Mouse (Mus musculus) hindbrain, embryonic 16.5 days (tissue): ENCODE data around the gene Tsku. TPM values are rescaled to one million over a fixed set of nuclear protein-coding genes. Genes with fewer than 3 reads are reported as not detected.

Source experiments
- ATAC-seq: fragments of 200-750 bp; cut with Nextera tagmentation; 2 replicates; pipeline ENCODE4 v1.8.0; 2017; ENCODE audit warnings: moderate TSS enrichment, moderate library complexity
- H3K27ac ChIP-seq: fragments of 300-500 bp; sonication (generic); 2 replicates; pipeline ENCODE4 v1.5.1; 2014; ENCODE audit warnings: low read depth, mild to moderate bottlenecking, control low read depth, low read length, moderate library complexity
- H3K27me3 ChIP-seq: fragments of 300-500 bp; sonication (generic); replicated peaks from 2 replicates; pipeline ENCODE4 v1.6.1; 2014; ENCODE audit warnings: low read length; ENCODE audit not compliant: control insufficient read depth, insufficient read depth
- H3K36me3 ChIP-seq: fragments of 300-500 bp; sonication (generic); 2 replicates; pipeline ENCODE4 v1.6.1; 2014; ENCODE audit warnings: mild to moderate bottlenecking, low read length, moderate library complexity, mixed read lengths; ENCODE audit not compliant: control insufficient read depth, insufficient read depth
- H3K4me1 ChIP-seq: fragments of 300-500 bp; sonication (generic); 2 replicates; pipeline ENCODE4 v1.6.1; 2014; ENCODE audit warnings: low read depth, low read length; ENCODE audit not compliant: control insufficient read depth, insufficient read depth
- H3K4me2 ChIP-seq: fragments of 300-500 bp; sonication (generic); 2 replicates; pipeline ENCODE4 v1.6.1; 2014; ENCODE audit warnings: mild to moderate bottlenecking, low read length, control low read depth, moderate library complexity
- H3K4me3 ChIP-seq: fragments of 300-500 bp; sonication (generic); 2 replicates; pipeline ENCODE4 v1.5.1; 2014; ENCODE audit warnings: mild to moderate bottlenecking, low read length, control low read depth, moderate library complexity
- H3K9ac ChIP-seq: fragments of 300-500 bp; sonication (generic); 2 replicates; pipeline ENCODE4 v1.6.1; 2014; ENCODE audit warnings: low read depth, mild to moderate bottlenecking, control low read depth, low read length, moderate library complexity
- H3K9me3 ChIP-seq: fragments of 300-500 bp; sonication (generic); 2 replicates; pipeline ENCODE4 v1.6.1; 2014; ENCODE audit warnings: mild to moderate bottlenecking, low read length, moderate library complexity; ENCODE audit not compliant: control insufficient read depth
- WGBS: fragments of 180-500 bp; shearing (Covaris S2); extraction: QIAGEN DNeasy Blood & Tissue Kit; methylation state at CpG from one replicate; pipeline ENCODE4 v1.1.7; 2014; 5-methylcytosine and 5-hydroxymethylcytosine counted together
- polyA plus RNA-seq: library from polyadenylated mRNA; unstranded; fragments of >200 nt; fragmentation: Nextera tagmentation; extraction: Ambion mirVana; gene quantifications from 2 replicates; pipeline ENCODE4 v1.2.1, GENCODE M21; 2015

Tsku gene
- polyA plus RNA-seq = 6.5 and 9.8 TPM in 2 replicates

GRCm38 (mm10) chr7:98361063-98361652, at the start of gene Tsku:
Tsku (minus strand) TSS chr7:98361328.
- ATAC-seq = peak; percentile 89
- WGBS = 0% methylated on average over 45 of the region's 52 CpGs
- H3K27ac ChIP-seq = peak within 1 kb of the TSS; percentile 82
- H3K36me3 ChIP-seq = no peaks in the 10 kb centered on the region
- H3K9me3 ChIP-seq = no peaks in the 10 kb centered on the region
- no peaks in the 10 kb centered on the region for H3K27me3 ChIP-seq
- H3K9ac ChIP-seq = peak within 1 kb of the TSS; percentile 79
- peaks cover 28% of the 10 kb centered on the region for H3K4me1 ChIP-seq
- H3K4me2 ChIP-seq = peak within 1 kb of the TSS; percentile 93
- peak within 1 kb of the TSS; percentile 80 for H3K4me3 ChIP-seq

GRCm38 (mm10) chr7:98407615-98408014, 46.5 kb upstream of the Tsku start:
- no peak for ATAC-seq
- Histone ChIP-seq H3K4me3 (no peak overlapping the region), H3K4me2 (no peak overlapping the region), H3K9me3 (no peaks in the 10 kb centered on the region), H3K36me3 (no peaks in the 10 kb centered on the region), H3K4me1 (peaks cover 5% of the 10 kb centered on the region; the same call in 1 of the 2 replicates), H3K27ac (no peak overlapping the region), H3K27me3 (no peaks in the 10 kb centered on the region), H3K9ac (no peak overlapping the region)
- WGBS = 85% methylated on average over 5 of the region's 5 CpGs

GRCm38 (mm10) chr7:98403996-98404395, 42.9 kb upstream of the Tsku start:
- Histone ChIP-seq H3K27ac (peak overlapping the region; percentile 26; the same call in 1 of the 2 replicates), H3K36me3 (no peaks in the 10 kb centered on the region), H3K4me1 (peaks cover 5% of the 10 kb centered on the region; the same call in 1 of the 2 replicates), H3K4me2 (no peak overlapping the region), H3K9ac (no peak overlapping the region), H3K4me3 (no peak overlapping the region), H3K27me3 (no peaks in the 10 kb centered on the region), H3K9me3 (no peaks in the 10 kb centered on the region)
- peak; percentile 83 for ATAC-seq
- WGBS = 36% methylated on average over 4 of the region's 4 CpGs

GRCm38 (mm10) chr7:98402582-98403574, 41.8 kb upstream of the Tsku start:
- no peaks in the 10 kb centered on the region for H3K9me3 ChIP-seq
- no peak overlapping the region for H3K4me3 ChIP-seq
- H3K27ac ChIP-seq = peak overlapping the region; percentile 39; the same call in 1 of the 2 replicates
- ATAC-seq = peak; percentile 85
- H3K4me1 ChIP-seq = peaks cover 5% of the 10 kb centered on the region; the same call in 1 of the 2 replicates
- H3K9ac ChIP-seq = no peak overlapping the region
- 50% methylated on average over 15 of the region's 15 CpGs for WGBS
- no peaks in the 10 kb centered on the region for H3K27me3 ChIP-seq
- H3K4me2 ChIP-seq = no peak overlapping the region
- H3K36me3 ChIP-seq = no peaks in the 10 kb centered on the region

- 82% methylated on average over 8 of the region's 8 CpGs for WGBS
- ATAC-seq = no peak
These were observed 31.5 kb upstream of the Tsku start for GRCm38 (mm10) chr7:98392466-98393201.

GRCm38 (mm10) chr7:98391351-98391936, 30.3 kb upstream of the Tsku start:
- no peak overlapping the region for H3K9ac ChIP-seq
- peaks cover 3% of the 10 kb centered on the region; the same call in 1 of the 2 replicates for H3K9me3 ChIP-seq
- peak; percentile 62 for ATAC-seq
- 65% methylated on average over 7 of the region's 7 CpGs for WGBS
- H3K4me3 ChIP-seq = no peak overlapping the region
- no peak overlapping the region for H3K27ac ChIP-seq
- no peak overlapping the region for H3K4me2 ChIP-seq
- peaks cover 7% of the 10 kb centered on the region for H3K4me1 ChIP-seq
- H3K27me3 ChIP-seq = no peaks in the 10 kb centered on the region
- no peaks in the 10 kb centered on the region for H3K36me3 ChIP-seq

More at GRCm38 (mm10) chr7:98392466-98393201, 31.5 kb upstream of the Tsku start:
- H3K27ac ChIP-seq = no peak overlapping the region
- H3K9me3 ChIP-seq = peaks cover 3% of the 10 kb centered on the region; the same call in 1 of the 2 replicates
- H3K36me3 ChIP-seq = no peaks in the 10 kb centered on the region
- H3K4me1 ChIP-seq = peaks cover 7% of the 10 kb centered on the region
- no peak overlapping the region for H3K9ac ChIP-seq
- no peaks in the 10 kb centered on the region for H3K27me3 ChIP-seq
- H3K4me2 ChIP-seq = no peak overlapping the region
- no peak overlapping the region for H3K4me3 ChIP-seq

GRCm38 (mm10) chr7:98390486-98390885, 29.4 kb upstream of the Tsku start:
- no peaks in the 10 kb centered on the region for H3K36me3 ChIP-seq
- H3K27ac ChIP-seq = no peak overlapping the region
- no peak for ATAC-seq
- WGBS = 86% methylated on average over 2 of the region's 2 CpGs
- H3K9ac ChIP-seq = no peak overlapping the region
- peaks cover 3% of the 10 kb centered on the region; the same call in 1 of the 2 replicates for H3K9me3 ChIP-seq
- H3K27me3 ChIP-seq = no peaks in the 10 kb centered on the region
- no peak overlapping the region for H3K4me2 ChIP-seq
- no peak overlapping the region for H3K4me3 ChIP-seq
- peaks cover 7% of the 10 kb centered on the region for H3K4me1 ChIP-seq

GRCm38 (mm10) chr7:98389656-98390055, 28.5 kb upstream of the Tsku start:
- H3K27ac ChIP-seq = 0 out of 2 replicates have a peak overlapping the region, but pooled peaks have one; percentile 18

More at GRCm38 (mm10) chr7:98389656-98390055, 28.5 kb upstream of the Tsku start:
- H3K36me3 ChIP-seq = no peaks in the 10 kb centered on the region
- 89% methylated on average over 9 of the region's 9 CpGs for WGBS
- no peaks in the 10 kb centered on the region for H3K27me3 ChIP-seq
- peaks cover 7% of the 10 kb centered on the region for H3K4me1 ChIP-seq
- H3K4me2 ChIP-seq = no peak overlapping the region
- H3K4me3 ChIP-seq = no peak overlapping the region
- no peak overlapping the region for H3K9ac ChIP-seq
- ATAC-seq = no peak
- H3K9me3 ChIP-seq = peaks cover 3% of the 10 kb centered on the region; the same call in 1 of the 2 replicates
